Mouse (Mus musculus): Measurements from ENCODE around the gene Slc16a14. TPM values are rescaled to one million over a fixed set of nuclear protein-coding genes. Genes with fewer than 3 reads are reported as not detected.

Gene Slc16a14
- polyA plus RNA-seq, 1 experiment from 2014 or later: 0.34 TPM

DNA sequence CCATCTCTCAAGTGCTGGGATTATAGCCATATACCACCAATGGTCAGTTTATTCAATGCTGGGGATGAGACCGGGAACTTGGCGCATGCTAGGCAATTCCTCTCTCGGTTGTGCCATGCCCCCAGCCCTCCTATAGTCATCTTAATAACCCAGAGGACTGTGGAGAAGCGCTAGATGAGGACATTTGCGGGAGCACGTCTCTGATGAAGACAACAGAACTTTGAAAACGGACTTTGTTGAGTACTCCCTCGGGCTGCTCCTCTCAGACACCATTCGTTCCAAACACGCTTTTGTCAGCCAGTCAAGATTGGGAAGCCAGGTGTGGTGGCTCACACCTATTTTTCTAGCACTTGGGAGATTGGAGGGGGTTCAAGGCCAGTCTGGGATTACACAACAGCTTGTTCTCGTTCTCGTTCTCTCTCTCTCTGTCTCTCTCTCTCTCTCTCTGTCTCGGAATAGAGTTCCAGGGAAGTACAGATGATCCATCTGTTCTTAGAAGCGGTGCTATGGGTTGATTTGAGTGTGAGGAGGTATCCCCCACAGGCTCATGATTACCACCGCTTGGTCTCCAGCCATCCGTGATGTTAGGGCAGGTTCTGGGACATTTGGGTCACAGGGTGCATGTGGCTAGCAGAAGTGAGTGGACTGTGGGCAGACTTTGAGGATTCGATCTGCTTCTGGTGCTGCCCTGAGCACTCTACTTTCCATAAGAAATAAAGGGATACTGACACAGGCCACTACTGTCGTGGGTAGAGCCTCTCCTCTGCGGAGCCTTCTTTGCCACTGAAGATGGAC is 2.0 kb upstream of the Slc16a14 start:
- no peaks in the 10 kb centered on the region for H3K36me3 ChIP-seq
- peaks cover 7% of the 10 kb centered on the region; the same call in 1 of the 2 replicates for H3K4me1 ChIP-seq
- 87% methylated on average over 19 of the region's 19 CpGs for WGBS

DNA sequence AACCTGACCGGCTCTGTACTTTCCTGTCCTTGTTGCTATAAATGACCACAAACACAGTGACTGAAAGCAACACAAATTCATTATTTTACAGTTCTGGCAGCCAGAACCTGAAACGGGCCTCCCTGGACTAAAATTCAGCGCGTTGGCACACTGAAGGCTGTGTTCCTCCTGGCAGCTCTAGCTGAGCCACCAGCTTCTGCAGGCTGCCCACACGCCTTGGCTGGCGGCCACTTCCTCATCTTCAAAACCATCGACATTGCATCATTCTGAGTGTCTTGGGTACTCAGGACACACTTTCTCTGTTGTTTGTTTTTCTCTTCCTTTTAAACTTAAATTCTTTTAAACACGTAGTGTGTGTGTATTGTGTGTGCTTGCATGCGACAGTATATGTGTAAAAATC is 734 bp upstream of the Slc16a14 start:
- Histone ChIP-seq H3K9ac (no peak overlapping the region), H3K4me2 (replicated peaks) (no peak overlapping the region), H3K9me3 (no peaks in the 10 kb centered on the region), H3K27ac (no peak overlapping the region), H3K27me3 (peaks cover 42% of the 10 kb centered on the region), H3K4me1 (peaks cover 7% of the 10 kb centered on the region; the same call in 1 of the 2 replicates), H3K4me3 (no peak overlapping the region), H3K36me3 (no peaks in the 10 kb centered on the region)
- ATAC-seq (ENCODE audit: low FRiP score, low read depth): no peak
- 71% methylated on average over 9 of the region's 9 CpGs for WGBS

More for the DNA sequence above, 2.0 kb upstream of the Slc16a14 start:
- no peak overlapping the region for H3K4me3 ChIP-seq
- no peak overlapping the region for H3K9ac ChIP-seq
- H3K27me3 ChIP-seq: peaks cover 42% of the 10 kb centered on the region
- no peak for ATAC-seq (ENCODE audit: low FRiP score, low read depth)
- no peak overlapping the region for H3K27ac ChIP-seq
- no peak overlapping the region for H3K4me2 ChIP-seq (replicated peaks)
- no peaks in the 10 kb centered on the region for H3K9me3 ChIP-seq

DNA sequence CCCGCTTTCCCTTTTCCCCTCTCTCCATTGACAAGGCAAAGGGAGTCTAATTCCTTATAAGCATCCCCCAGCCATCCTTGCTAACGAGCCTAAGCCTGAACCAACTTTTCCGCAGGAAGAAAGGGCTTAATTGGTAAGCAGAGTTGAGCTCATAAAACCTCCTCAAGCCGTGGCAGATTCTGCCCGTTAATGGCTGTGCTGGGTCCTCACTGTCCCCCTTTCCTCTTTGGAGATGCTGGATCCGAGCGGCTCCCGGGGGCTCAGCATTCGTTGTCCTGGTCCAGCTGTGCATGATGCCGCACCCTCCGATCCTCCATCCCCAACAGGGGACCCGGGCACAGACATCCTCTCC is 807 bp downstream of the Slc16a14 start:
- H3K27ac ChIP-seq: no peak overlapping the region
- no peaks in the 10 kb centered on the region for H3K36me3 ChIP-seq
- peak overlapping the region; percentile 57 for H3K4me3 ChIP-seq
- peak overlapping the region; percentile 96 for H3K4me2 ChIP-seq (replicated peaks)
- peak overlapping the region; percentile 70 for H3K9ac ChIP-seq
- H3K27me3 ChIP-seq: peaks cover 42% of the 10 kb centered on the region
- under 1% methylated on average over 12 of the region's 12 CpGs for WGBS
- no peaks in the 10 kb centered on the region for H3K9me3 ChIP-seq
- peaks cover 7% of the 10 kb centered on the region; the same call in 1 of the 2 replicates for H3K4me1 ChIP-seq
- ATAC-seq (ENCODE audit: low FRiP score, low read depth): peak; percentile 30; the same call in 1 of the 2 replicates

DNA sequence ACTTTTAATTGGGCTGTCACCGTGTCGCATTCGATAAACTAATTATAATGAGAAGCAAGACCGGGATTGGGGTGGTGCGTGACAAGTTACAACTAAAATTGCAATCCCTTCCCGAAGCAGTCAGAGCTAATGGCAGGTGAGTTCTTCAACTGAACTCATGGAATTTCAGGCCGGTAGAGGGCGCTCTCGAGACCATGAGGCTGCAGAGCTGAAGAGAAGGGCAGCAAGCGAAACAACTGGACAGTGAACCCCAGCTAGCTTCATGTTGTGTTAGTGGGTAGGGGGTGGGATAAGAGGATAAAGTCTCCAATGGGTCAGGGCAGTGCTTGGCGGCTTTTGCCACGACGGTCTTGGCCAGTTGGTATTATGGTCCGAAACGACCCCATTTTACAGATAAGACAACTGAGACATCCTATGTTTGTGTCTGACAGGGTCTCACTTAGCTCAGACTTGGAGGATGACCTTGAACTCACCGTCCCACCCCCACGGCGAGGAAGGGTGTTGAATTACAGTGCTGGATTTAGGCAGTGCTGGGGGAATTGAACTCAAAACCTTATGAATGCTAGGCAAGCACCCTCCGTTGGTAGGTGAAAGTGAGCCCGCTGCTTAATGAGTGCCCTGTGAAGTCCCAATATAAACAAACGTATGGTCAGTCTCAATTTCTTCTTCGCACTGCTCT is 1.3 kb downstream of the Slc16a14 start:
- peaks cover 42% of the 10 kb centered on the region for H3K27me3 ChIP-seq
- WGBS: 10% methylated on average over 22 of the region's 22 CpGs
- H3K9ac ChIP-seq: 0 out of 2 replicates have a peak overlapping the region, but pooled peaks have one; percentile 70
- H3K4me3 ChIP-seq: peak overlapping the region; percentile 57
- no peaks in the 10 kb centered on the region for H3K36me3 ChIP-seq
- ATAC-seq (ENCODE audit: low FRiP score, low read depth): 0 out of 2 replicates have a peak, but pooled peaks have one; percentile 6
- no peak overlapping the region for H3K27ac ChIP-seq
- H3K4me1 ChIP-seq: peaks cover 7% of the 10 kb centered on the region; the same call in 1 of the 2 replicates
- H3K9me3 ChIP-seq: no peaks in the 10 kb centered on the region
- H3K4me2 ChIP-seq (replicated peaks): peak overlapping the region; percentile 96

DNA sequence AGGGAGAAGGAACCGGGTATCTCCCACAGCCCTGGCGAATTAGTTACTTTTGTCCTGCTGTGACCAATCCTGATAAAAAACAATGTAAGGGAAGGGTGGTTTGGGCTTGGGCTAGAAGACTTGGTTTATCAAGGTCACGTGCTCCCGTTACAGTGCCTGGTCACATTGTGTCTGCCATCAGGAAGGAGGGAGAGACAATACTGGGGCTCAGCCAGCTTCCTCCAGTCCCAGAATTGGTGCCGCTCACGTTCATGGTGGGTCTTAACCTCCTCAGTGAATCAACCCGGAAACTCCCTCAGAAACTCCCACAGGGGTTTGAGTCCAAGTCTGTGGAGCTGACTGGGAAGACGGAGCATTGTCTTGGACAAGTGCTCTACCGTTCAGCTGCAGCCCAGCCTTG is 9.3 kb downstream of the Slc16a14 start:
- Histone ChIP-seq H3K27me3 (no peaks in the 10 kb centered on the region), H3K27ac (no peak overlapping the region), H3K9ac (no peak overlapping the region), H3K36me3 (no peaks in the 10 kb centered on the region), H3K4me2 (replicated peaks) (no peak overlapping the region), H3K4me3 (no peak overlapping the region), H3K4me1 (no peaks in the 10 kb centered on the region), H3K9me3 (no peaks in the 10 kb centered on the region)
- 85% methylated on average over 9 of the region's 9 CpGs for WGBS
- no peak for ATAC-seq (ENCODE audit: low FRiP score, low read depth)

DNA sequence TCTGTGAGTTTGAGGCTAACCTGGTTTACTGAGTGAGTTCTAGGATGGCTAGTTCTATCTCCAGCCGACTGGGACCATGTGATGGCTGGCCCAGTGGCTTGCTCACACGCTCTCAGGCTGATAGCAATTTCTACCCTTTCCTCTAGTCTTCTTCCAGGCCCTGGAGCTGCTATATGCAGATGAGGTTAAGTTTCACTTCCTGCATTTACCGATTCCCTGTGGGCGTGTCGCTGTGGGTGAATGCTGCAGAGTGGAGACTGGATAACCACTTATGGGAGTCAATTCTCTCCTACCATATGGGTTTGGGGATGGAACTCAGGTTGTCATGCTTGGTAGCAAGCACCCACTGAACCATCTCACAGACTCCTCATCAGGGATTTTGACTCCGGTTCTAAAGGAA is 10.8 kb downstream of the Slc16a14 start:
- H3K27me3 ChIP-seq: no peaks in the 10 kb centered on the region
- H3K4me2 ChIP-seq (replicated peaks): no peak overlapping the region
- H3K9ac ChIP-seq: no peak overlapping the region
- no peak overlapping the region for H3K4me3 ChIP-seq
- 75% methylated on average over 6 of the region's 6 CpGs for WGBS
- no peaks in the 10 kb centered on the region for H3K36me3 ChIP-seq
- no peak overlapping the region for H3K27ac ChIP-seq
- no peak for ATAC-seq (ENCODE audit: low FRiP score, low read depth)
- no peaks in the 10 kb centered on the region for H3K9me3 ChIP-seq
- no peaks in the 10 kb centered on the region for H3K4me1 ChIP-seq

DNA sequence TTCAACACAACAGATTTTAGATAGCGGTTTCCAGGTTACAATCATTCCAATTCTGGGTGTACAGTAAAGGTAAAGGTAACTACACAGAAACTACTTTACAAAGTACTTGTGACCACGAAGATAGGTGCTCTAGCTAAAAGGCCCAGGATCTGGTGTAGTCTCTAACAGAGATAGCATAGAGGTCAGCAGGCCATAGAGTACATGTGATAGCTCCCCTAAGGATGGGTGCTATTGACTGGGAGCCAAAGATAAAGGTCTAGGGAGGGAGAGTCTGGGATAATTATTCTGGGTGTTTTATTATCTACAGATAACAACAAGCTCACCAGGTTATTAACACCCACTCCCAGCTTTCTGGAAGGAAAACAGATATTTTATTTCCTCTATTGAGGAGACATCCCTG is 11.5 kb downstream of the Slc16a14 start:
- no peak for ATAC-seq (ENCODE audit: low FRiP score, low read depth)
- Histone ChIP-seq H3K9ac (no peak overlapping the region), H3K9me3 (no peaks in the 10 kb centered on the region), H3K4me1 (no peaks in the 10 kb centered on the region), H3K4me3 (no peak overlapping the region), H3K27ac (no peak overlapping the region), H3K36me3 (no peaks in the 10 kb centered on the region), H3K4me2 (replicated peaks) (no peak overlapping the region), H3K27me3 (no peaks in the 10 kb centered on the region)
- WGBS: 80% methylated on average over 2 of the region's 2 CpGs

DNA sequence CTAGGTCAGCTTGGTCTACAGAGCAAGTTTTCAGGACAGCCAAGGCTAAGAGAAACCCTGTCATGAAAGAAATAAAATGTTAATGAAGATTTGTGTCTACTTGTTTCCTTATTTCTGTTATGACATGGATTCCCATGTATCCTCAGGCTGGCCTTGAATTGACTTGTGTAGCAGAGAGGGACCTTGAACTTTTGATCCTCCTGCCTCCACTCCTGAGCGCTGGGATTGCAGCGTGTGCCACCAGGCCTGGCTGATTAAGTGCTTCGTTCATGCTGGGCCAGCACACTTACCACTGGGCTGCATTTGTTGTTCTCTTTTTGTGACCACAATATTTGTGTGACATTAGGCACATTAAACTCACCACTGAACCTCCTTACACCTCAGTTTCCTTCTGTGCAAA is 16.1 kb downstream of the Slc16a14 start:
- no peaks in the 10 kb centered on the region for H3K27me3 ChIP-seq
- ATAC-seq (ENCODE audit: low FRiP score, low read depth): no peak
- H3K9me3 ChIP-seq: no peaks in the 10 kb centered on the region
- no peaks in the 10 kb centered on the region for H3K36me3 ChIP-seq
- H3K4me1 ChIP-seq: no peaks in the 10 kb centered on the region
- H3K4me3 ChIP-seq: no peak overlapping the region
- no peak overlapping the region for H3K27ac ChIP-seq
- 89% methylated on average over 3 of the region's 3 CpGs for WGBS
- no peak overlapping the region for H3K9ac ChIP-seq
- no peak overlapping the region for H3K4me2 ChIP-seq (replicated peaks)

DNA sequence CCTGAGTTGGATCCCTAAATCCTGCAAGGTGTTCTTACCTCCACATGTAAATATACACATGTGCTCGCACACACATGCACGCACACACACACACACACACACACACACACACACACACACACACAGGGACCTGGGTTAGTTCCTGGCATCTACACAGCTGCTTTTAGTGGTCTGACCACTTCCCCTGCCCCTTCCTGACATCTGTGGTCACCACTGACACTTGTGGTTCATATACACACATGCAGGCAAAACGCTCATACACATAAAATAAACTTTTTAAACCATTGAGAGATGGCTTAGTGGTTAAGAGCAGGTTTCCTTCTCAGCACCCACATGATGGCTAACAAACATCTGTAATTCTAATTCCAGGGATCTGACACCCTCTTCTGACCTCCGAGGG is 19.9 kb downstream of the Slc16a14 start:
- H3K4me2 ChIP-seq (replicated peaks): no peak overlapping the region
- no peaks in the 10 kb centered on the region for H3K4me1 ChIP-seq
- H3K27ac ChIP-seq: no peak overlapping the region
- H3K4me3 ChIP-seq: no peak overlapping the region
- WGBS: 82% methylated on average over 4 of the region's 4 CpGs
- H3K36me3 ChIP-seq: no peaks in the 10 kb centered on the region
- H3K9ac ChIP-seq: no peak overlapping the region
- no peaks in the 10 kb centered on the region for H3K9me3 ChIP-seq
- no peak for ATAC-seq (ENCODE audit: low FRiP score, low read depth)
- no peaks in the 10 kb centered on the region for H3K27me3 ChIP-seq

DNA sequence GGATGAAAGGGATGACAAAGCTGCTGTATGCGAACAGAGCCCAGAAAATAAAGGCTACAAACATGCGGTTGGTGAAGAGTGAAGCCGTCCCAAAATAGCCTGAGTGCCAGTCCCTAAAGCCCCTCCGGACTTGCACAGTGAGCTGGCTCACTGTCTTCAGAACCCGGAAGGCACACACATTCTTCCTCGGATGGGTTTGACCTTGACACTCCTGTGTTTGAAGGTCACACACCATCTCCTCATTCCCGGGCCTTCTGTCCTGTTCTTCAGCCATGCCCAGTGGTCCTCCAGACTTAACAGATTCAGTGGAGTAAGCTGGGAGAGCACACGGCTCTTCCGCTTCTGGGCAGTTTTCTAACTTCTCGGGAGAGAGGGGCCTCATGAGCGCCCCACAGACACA is 22.4 kb downstream of the Slc16a14 start:
- 91% methylated on average over 11 of the region's 11 CpGs for WGBS
- Histone ChIP-seq H3K27ac (no peak overlapping the region), H3K4me1 (no peaks in the 10 kb centered on the region), H3K27me3 (no peaks in the 10 kb centered on the region), H3K9ac (no peak overlapping the region), H3K36me3 (no peaks in the 10 kb centered on the region), H3K9me3 (no peaks in the 10 kb centered on the region), H3K4me3 (no peak overlapping the region), H3K4me2 (replicated peaks) (no peak overlapping the region)
- no peak for ATAC-seq (ENCODE audit: low FRiP score, low read depth)

DNA sequence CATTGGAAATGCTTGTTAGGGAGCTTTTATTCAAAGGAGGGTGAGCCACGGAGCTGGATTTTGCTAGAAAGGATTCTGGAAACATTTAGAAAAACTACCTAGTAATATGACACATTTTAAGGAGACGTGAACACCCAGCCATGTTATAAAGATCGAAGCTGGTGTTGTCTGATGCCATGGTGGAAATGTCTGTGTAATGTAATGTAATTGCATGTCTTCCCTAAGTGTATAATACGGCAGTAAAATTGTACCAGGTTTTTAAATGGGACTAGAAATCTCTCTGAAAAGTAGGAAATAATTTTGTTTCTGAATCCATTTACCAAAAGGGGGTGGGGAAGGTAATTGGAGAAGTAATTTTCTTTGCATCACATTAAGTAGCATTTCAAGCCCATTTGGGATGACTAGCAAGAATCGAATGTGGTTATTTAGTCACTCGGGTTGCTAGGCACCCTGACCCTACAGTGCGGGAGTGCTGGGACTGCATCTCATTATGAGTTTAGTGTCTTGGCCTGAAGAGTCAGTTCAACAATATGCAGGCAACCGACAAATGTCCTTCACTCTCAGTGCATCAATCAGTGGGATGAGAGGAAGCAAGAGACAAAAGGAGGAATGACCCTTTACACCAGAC is 24.6 kb downstream of the Slc16a14 start:
- H3K4me2 ChIP-seq (replicated peaks): no peak overlapping the region
- no peak overlapping the region for H3K27ac ChIP-seq
- H3K9ac ChIP-seq: no peak overlapping the region
- no peaks in the 10 kb centered on the region for H3K9me3 ChIP-seq
- no peaks in the 10 kb centered on the region for H3K36me3 ChIP-seq
- WGBS: 69% methylated on average over 8 of the region's 8 CpGs
- no peaks in the 10 kb centered on the region for H3K27me3 ChIP-seq
- no peak overlapping the region for H3K4me3 ChIP-seq
- no peak for ATAC-seq (ENCODE audit: low FRiP score, low read depth)
- H3K4me1 ChIP-seq: no peaks in the 10 kb centered on the region

DNA sequence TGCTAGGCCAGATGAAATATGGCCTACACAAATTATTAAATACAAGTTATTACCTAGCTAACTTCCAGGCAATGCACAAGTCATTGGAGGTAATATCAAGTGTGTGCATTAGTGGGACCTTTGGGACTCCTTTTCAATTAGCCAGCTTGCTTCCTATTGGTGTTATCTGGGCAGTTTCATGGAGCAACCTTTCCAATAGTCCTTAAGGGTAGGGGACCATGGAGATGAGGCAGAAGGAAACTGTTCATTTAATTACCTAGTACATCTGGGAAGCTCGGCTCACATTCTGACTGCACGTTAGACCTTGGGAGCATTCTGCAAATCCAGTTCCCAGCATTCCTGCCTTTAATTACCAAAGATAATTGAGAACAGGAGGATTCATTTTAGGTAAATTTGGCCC is 30.5 kb downstream of the Slc16a14 start:
- Histone ChIP-seq H3K27me3 (no peaks in the 10 kb centered on the region), H3K4me1 (no peaks in the 10 kb centered on the region), H3K36me3 (no peaks in the 10 kb centered on the region), H3K27ac (no peak overlapping the region), H3K9ac (no peak overlapping the region), H3K4me2 (replicated peaks) (no peak overlapping the region), H3K9me3 (no peaks in the 10 kb centered on the region), H3K4me3 (no peak overlapping the region)
- ATAC-seq (ENCODE audit: low FRiP score, low read depth): no peak
- WGBS: 38% methylated on average over 2 of the region's 2 CpGs
